Mouse (Mus musculus): ENCODE measurements around the gene Rnf115.
"Not testable (repeated sequence)": the region's sequence is repeated elsewhere in the genome, so short reads cannot be mapped to it uniquely, and the experiment has no call there.

Gene Rnf115

DNA sequence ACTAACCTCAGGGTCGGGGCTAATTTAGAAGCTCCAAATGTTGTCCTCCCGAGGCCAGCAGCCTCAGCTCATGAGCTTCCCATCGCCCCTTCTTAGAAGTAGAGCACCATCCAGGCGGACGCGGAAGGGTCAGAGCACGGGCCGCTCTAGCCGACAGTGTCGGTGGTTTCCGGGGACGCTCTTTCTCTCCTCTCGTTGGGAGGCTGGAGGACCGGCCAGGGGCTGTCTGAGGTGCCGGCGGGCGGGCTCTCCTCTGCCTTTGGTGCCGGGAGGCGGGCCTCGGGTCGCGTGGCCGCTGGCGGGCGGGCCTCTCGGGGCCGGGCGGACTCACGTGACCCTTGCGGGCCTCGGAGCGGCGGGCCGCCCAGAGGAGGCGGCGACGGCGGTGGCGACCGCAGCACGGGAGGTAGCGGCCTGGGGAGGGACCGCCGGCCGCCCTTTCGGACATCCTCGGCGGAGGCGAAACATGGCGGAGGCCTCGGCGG lies at the start of gene Rnf115, which contains the start of gene Polr3c:
Gene Rnf115 (plus strand): TSS at position 322 of the 485 bp plus-strand sequence.
Gene Polr3c (minus strand): TSS at position 286 of the 485 bp plus-strand sequence.
- peak; percentile 76 for DNase-seq (ENCODE audit: low read depth, low spot score)

DNA sequence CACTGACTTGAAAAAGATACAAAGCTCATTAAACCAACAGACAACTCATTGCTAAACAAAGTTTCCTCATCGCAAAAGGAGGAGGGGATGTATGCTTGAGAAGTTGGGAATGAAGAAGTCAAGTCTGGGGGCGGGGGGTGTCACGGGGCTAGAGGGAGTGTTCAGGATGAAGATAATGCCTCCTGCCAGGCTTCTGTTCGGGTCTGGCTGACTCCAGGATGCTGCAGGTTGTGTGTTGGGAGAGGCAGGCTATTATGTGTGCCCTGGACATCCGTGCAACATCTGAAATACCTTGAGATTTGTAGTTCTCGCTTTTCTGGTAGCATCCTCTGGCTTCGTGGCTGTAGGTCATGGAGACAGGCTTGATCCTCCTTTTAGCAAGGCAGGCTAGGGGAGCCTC lies 49.0 kb upstream of the Rnf115 start:
- DNase-seq (ENCODE audit: low read depth, low spot score) = no peak

DNA sequence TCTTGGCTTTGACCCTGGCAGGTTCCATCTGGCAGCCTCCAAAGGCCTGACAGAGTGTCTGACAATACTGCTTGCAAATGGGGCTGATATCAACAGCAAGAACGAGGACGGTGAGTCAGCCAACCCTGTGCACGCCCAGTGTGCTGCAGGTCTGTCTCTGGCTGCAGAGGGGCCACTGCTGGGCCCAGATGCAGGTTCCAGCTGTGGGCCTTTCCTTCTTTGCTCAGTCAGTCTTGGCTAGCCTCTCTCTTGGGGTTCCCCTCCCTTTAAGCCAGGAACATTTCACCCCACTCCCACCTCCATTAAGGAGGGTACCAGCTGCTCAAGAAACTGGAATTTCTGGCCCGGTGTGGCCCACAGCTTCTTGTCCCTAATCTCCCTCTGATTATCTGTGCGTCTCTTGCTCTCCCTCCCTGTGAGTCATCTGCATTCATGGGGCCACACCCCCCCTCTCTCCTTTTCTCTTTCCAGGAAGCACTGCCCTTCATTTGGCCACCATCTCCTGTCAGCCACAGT lies 48.2 kb upstream of the Rnf115 start:
- no peak for DNase-seq (ENCODE audit: low read depth, low spot score)

DNA sequence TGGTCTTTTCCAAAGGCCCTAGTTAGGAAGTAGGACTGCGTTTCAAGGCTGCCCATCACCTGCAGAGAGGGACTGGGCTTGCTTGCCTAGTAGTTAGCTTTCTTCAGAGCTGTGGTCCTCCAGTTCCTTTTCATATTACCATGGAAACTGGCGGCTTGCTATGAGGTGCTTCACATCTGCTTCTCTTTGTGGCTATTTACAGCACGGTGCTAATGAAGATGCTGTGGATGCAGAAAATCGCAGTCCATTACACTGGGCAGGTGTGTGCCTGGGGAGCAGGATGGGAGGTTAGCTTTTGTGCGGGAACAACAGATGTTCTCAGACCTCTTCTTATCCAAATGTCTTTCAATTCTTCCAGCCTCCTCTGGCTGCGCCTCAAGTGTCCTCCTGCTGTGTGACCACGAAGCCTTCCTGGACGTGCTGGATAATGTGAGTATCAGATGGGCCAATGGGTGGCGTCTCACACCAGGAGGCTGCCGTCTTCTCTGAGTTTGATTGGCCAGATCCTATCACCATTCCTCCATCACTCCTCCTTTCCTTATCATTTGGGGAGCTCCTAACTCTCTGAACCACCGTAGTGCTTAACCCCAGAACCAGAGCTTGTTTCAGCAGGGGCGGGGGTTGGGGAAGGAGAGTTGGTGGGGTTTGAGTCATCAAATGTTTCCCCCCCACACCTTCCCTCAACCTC lies 47.1 kb upstream of the Rnf115 start:
- DNase-seq (ENCODE audit: low read depth, low spot score) = no peak

DNA sequence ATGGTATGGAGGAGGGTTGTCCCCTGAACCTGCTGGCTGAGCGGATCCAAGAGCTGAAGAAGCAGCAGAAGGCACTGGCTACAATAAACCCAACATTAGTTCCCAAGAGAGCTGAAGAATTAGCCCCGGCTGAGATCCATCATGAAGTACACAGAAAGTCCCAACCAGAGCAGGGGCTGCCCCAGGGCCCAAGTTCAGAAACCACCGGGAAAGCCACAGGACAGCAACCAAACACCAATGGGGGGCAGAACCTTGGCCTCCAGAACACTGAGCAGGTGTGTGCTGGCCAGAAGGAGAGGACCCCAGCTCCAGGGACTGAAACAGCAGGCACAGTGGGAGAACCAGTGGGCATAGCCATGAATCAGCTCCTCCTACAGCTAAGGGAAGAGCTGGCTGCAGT lies 44.0 kb upstream of the Rnf115 start:
- no peak for DNase-seq (ENCODE audit: low read depth, low spot score)

DNA sequence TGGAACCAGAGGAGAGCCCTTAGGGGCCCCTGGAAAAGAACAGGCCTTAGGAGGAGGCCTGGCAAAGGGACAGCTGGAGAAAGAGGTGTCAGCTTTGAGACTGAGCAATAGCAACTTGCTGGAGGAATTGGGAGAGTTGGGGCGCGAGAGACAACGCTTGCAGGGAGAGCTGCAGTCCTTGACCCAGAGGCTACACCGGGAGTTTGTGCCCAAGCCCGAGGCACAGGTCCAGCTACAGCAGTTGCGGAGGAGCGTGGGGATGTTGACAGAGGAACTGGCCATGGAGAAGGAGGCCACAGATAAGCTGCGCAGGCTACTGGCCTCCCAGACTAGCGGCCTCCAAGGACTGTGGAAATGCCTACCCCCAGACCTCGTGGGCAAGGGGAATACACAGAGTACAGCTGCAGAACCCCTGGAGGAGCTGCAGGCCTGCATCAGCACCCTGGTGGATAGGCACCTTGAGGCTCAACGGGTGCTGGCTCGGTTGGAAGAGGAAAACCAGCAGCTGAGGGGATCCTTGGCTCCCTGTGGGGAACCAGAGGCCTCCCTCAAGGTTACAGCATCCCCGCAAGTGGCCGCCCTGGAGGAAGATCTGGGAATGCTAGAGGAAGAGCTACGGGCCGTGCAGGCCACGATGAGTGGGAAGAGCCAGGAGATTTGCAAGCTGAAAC lies 43.2 kb upstream of the Rnf115 start:
- DNase-seq (ENCODE audit: low read depth, low spot score) = no peak

DNA sequence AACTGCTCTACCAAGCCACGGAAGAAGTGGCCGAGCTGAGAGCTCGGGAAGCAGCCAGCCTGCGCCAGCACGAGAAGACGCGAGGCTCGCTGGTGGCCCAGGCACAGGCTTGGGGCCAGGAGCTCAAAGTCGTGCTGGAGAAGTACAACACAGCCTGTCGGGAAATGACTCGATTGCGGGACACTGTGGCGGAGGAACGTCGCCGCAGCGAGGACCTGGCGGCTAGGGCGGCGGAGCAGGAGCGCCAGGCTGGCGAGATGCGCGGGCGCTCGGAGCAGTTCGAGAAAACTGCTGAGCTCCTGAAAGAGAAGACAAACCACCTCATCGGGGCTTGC lies 42.7 kb upstream of the Rnf115 start:
- DNase-seq (ENCODE audit: low read depth, low spot score) = no peak

DNA sequence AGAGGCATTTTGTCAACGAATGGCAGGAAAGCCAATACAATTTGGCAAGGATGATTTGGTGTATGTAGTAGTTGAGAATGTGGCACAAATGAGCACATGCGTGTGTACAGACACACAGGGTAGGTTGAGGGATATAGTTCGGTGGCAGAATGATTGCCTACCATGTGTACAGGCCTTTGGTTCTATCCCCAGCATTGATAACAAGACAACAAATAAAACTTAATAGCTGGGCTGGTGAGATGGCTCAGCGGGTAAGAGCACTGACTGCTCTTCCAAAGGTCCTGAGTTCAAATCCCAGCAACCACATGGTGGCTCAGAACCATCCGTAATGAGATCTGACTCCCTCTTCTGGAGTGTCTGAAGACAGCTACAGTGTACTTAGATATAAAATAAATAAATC lies 41.4 kb upstream of the Rnf115 start:
- not testable (repeated sequence) for DNase-seq (ENCODE audit: low read depth, low spot score)

DNA sequence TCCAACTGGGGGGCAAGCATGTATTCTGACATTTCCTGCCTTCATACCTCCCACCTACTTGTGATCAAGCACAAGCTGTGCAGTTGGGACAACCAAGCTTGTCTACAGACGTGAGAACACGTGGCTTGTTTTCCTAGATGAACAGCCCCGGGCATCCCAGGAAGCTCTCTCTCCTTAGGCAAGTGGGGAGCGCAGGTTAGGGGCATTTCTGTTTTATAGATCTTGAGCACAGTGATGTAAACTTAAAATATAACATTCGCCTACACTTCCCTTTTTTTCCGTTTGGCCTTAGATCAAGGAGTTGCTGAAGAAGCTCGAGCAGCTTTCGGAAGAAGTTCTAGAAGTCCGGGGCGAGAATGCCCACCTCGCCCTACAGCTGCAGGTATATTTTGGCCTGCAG lies 38.6 kb upstream of the Rnf115 start:
- DNase-seq (ENCODE audit: low read depth, low spot score) = no peak

GRCm38 (mm10) chr3:96690298-96690697 lies 37.2 kb upstream of the Rnf115 start:
- no peak for DNase-seq (ENCODE audit: low read depth, low spot score)

- no peak for DNase-seq (ENCODE audit: low read depth, low spot score)
Measured at GRCm38 (mm10) chr3:96692506-96692905, 35.0 kb upstream of the Rnf115 start.

GRCm38 (mm10) chr3:96693579-96693978 lies 33.9 kb upstream of the Rnf115 start:
- no peak for DNase-seq (ENCODE audit: low read depth, low spot score)

DNA sequence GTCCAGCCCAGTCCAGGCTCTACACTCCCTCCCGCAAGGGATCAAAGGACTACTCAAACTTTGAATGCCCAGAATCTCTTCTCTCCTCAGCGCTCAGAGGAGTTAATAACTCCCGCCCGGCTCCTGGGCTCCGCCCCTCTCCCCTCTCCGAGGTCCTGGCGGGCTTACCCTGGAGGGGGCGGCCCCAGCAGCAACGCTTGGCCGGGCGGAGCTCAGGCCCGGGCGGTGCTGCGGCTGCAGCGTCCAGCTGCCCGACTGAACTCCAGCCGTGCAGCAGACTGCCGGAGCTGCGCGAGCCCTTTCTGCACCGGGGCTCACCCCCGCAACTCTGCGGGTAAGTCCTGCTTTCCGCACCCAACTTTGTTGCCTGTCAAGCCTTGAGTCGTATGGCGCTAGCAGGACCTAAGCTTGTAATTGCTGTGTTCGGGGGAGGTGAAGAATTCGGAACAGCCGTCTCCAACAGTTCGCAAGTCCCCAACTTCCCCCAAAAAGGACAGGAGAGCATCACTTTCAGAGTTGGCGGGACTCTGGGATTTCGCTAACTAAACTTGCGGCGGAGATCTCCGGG lies 31.2 kb upstream of the Rnf115 start, which contains the start of gene Pias3:
Gene Pias3 (plus strand): TSS at position 187 of the 568 bp plus-strand sequence.
- DNase-seq (ENCODE audit: low read depth, low spot score) = no peak

GRCm38 (mm10) chr3:96696766-96697732 lies 30.4 kb upstream of the Rnf115 start:
- DNase-seq (ENCODE audit: low read depth, low spot score) = no peak

GRCm38 (mm10) chr3:96698993-96699690 lies 28.3 kb upstream of the Rnf115 start:
- no peak for DNase-seq (ENCODE audit: low read depth, low spot score)

DNA sequence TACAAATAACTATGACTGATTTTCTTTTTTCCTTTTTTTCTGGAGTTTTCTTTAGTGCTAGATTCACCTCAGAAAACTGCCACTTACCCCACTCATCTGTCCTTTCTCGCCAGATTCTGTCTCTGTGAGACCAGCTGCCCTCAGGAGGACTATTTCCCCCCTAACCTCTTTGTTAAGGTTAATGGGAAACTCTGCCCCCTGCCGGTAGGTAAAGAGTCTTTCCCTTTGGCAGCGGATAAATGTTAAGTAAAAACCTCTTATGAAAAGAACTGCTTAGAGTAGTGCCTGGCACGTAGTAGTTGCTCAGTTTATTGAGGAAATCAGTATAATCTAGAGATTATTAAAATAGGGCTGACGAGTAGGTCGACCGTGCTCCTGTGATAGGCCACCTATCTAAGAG lies 27.1 kb upstream of the Rnf115 start:
- no peak for DNase-seq (ENCODE audit: low read depth, low spot score)

- no peak for DNase-seq (ENCODE audit: low read depth, low spot score)
Measured at GRCm38 (mm10) chr3:96701003-96701402, 26.5 kb upstream of the Rnf115 start.

DNA sequence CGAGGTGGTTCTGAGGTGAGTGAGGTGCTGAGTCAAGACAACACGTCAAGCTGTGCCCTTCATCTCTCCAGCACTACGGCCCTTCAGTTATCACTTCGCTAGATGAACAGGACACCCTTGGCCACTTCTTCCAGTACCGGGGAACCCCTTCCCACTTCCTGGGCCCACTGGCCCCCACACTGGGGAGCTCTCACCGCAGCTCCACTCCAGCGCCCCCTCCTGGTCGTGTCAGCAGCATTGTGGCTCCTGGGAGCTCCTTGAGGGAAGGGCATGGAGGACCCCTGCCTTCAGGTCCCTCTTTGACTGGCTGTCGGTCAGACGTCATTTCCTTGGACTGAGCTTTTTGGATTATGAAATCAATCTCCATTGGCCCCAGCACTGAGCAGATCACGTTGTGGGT lies 22.7 kb upstream of the Rnf115 start:
- no peak for DNase-seq (ENCODE audit: low read depth, low spot score)

- DNase-seq (ENCODE audit: low read depth, low spot score) = no peak
Measured at GRCm38 (mm10) chr3:96706217-96706616, 21.2 kb upstream of the Rnf115 start.

DNA sequence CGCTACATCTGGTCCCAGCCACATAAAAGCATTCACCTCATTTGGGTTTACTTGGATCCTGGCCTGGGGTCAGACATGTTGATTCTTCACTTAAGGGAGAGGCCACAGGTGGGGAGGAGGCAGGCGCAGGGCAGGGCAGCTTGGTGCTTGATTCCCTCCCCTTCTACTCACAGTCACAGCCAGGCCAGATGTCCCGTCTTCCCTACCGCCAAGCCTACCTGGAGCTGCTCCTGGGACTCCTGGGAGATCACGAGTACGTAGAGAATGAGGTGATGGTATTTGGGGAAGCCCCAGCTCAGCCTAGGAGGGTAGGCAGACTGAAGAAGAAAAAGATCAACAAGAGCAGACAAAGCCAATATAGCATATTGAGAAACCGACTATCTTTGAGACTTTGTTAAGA lies 20.5 kb upstream of the Rnf115 start:
- no peak for DNase-seq (ENCODE audit: low read depth, low spot score)
